Mouse (Mus musculus): ENCODE results near the gene Begain.
A peak's percentile ranks its signal among the peaks of the same experiment; 100 is the strongest.

DNA sequence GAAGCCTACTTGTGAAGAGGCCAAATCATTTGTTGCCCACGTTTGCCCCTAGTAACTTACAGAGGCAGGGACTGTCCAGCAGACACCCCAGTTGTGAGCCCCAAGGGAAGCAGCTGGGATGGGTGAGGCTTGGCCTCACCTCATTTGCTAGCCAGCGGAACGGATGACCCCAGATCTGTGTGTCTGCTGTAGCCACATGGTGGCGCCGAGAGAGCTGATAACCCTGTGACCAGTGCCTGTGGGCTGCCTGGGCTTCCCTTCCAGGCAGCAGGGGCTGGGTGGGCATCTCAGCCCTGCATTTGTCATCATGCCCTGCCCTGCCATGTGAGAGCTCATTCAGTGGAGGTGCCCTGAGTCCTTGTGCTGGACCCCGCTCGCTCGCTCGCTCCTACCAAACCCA is 44.2 kb downstream of the Begain start:
- TF ChIP-seq CTCF (IDR thresholded peaks at IDR 0.05; ENCODE audit: borderline replicate concordance, insufficient read depth, low read depth, low read length) (peak; percentile 37; the same call in 1 of the 2 replicates), POLR2A (IDR thresholded peaks at IDR 0.05; ENCODE audit: borderline replicate concordance, insufficient read depth, low read length) (no peak)

Data from cerebellum, adult 2 months (tissue).